Mouse (Mus musculus) stomach, embryonic 15.5 days (tissue): ENCODE measurements around the gene Snap91. TPM values are rescaled to one million over a fixed set of nuclear protein-coding genes. Genes with fewer than 3 reads are reported as not detected.

Experiments used
- ATAC-seq: fragments of 200-750 bp; cut with Nextera tagmentation; 2 replicates; pipeline ENCODE4 v1.8.0; 2017; ENCODE audit warnings: low read depth, moderate number of reproducible peaks, moderate TSS enrichment; ENCODE audit not compliant: insufficient read depth, low FRiP score
- H3K27ac ChIP-seq: fragments of 300-500 bp; sonication (generic); 2 replicates; pipeline ENCODE4 v1.5.1; 2015; ENCODE audit warnings: mild to moderate bottlenecking, inconsistent platforms
- H3K27me3 ChIP-seq: fragments of 300-500 bp; sonication (generic); replicated peaks from 2 replicates; pipeline ENCODE4 v1.6.1; 2015; ENCODE audit warnings: inconsistent platforms
- H3K36me3 ChIP-seq: fragments of 300-500 bp; sonication (generic); 2 replicates; pipeline ENCODE4 v1.6.1; 2015; ENCODE audit warnings: inconsistent platforms
- H3K4me1 ChIP-seq: fragments of 300-500 bp; sonication (generic); 2 replicates; pipeline ENCODE4 v1.6.1; 2015; ENCODE audit warnings: inconsistent platforms
- H3K4me2 ChIP-seq: fragments of 300-500 bp; sonication (generic); 2 replicates; pipeline ENCODE4 v1.6.1; 2015; ENCODE audit warnings: mild to moderate bottlenecking, inconsistent platforms
- H3K4me3 ChIP-seq: fragments of 300-500 bp; sonication (generic); replicated peaks from 2 replicates; pipeline ENCODE4 v1.5.1; 2015; ENCODE audit warnings: inconsistent platforms
- H3K9ac ChIP-seq: fragments of 300-500 bp; sonication (generic); 2 replicates; pipeline ENCODE4 v1.6.1; 2015; ENCODE audit warnings: inconsistent platforms
- H3K9me3 ChIP-seq: fragments of 300-500 bp; sonication (generic); 2 replicates; pipeline ENCODE4 v1.6.1; 2016; ENCODE audit warnings: inconsistent platforms
- WGBS: fragments of 180-500 bp; shearing (Covaris S2); methylation state at CpG from one replicate; pipeline ENCODE4 v1.1.7; 2015; 5-methylcytosine and 5-hydroxymethylcytosine counted together
- polyA plus RNA-seq: library from polyadenylated mRNA; unstranded; fragments of >200 nt; fragmentation: Nextera tagmentation; extraction: Ambion mirVana; gene quantifications from 2 replicates; pipeline ENCODE4 v1.2.1, GENCODE M21; 2015

The Snap91 gene
- polyA plus RNA-seq, 1 experiment from 2014 or later, result 4.7 TPM

GRCm38 (mm10) chr9:86738067-86738466, 142.4 kb downstream of the Snap91 start:
- Histone ChIP-seq H3K9ac (no peak overlapping the region), H3K27me3 (no peaks in the 10 kb centered on the region), H3K36me3 (no peaks in the 10 kb centered on the region), H3K9me3 (no peaks in the 10 kb centered on the region), H3K27ac (no peak overlapping the region), H3K4me2 (no peak overlapping the region), H3K4me1 (peaks cover 3% of the 10 kb centered on the region; the same call in 1 of the 2 replicates), H3K4me3 (no peak overlapping the region)
- 82% methylated on average over 1 of the region's 1 CpGs for WGBS
- ATAC-seq, result no peak

- Histone ChIP-seq H3K4me3 (no peak overlapping the region), H3K27me3 (no peaks in the 10 kb centered on the region), H3K9ac (no peak overlapping the region), H3K36me3 (no peaks in the 10 kb centered on the region), H3K27ac (no peak overlapping the region), H3K4me1 (peaks cover 2% of the 10 kb centered on the region; the same call in 1 of the 2 replicates), H3K4me2 (no peak overlapping the region), H3K9me3 (no peaks in the 10 kb centered on the region)
- 73% methylated on average over 4 of the region's 4 CpGs for WGBS
- ATAC-seq, result no peak; the same call in 1 of the 2 replicates
Measured at GRCm38 (mm10) chr9:86736991-86737390, 143.5 kb downstream of the Snap91 start.

DNA sequence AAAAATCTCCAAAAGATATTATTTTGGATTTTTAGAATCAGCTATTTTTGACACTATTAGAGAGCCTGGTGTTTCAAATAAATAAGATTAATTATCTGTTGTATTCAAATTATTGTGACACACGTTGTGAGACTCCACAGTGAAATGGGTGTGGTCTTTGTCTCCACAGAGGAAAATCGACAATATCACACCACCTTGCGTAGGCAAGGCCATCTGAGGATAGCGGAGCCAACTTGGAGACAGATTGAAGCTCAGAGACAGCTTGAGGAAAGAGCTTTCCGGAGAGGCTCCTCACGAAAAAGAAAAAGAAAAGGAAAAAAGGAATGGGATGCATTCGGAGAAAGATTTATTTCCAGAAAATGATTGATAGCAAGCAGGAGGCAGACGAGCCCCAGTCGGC, 145.7 kb downstream of the Snap91 start:
- H3K27me3 ChIP-seq, result no peaks in the 10 kb centered on the region
- H3K4me2 ChIP-seq, result no peak overlapping the region
- H3K27ac ChIP-seq, result no peak overlapping the region
- no peak overlapping the region for H3K9ac ChIP-seq
- no peak overlapping the region for H3K4me3 ChIP-seq
- WGBS, result 51% methylated on average over 9 of the region's 9 CpGs
- ATAC-seq, result no peak
- H3K36me3 ChIP-seq, result no peaks in the 10 kb centered on the region
- H3K9me3 ChIP-seq, result no peaks in the 10 kb centered on the region
- H3K4me1 ChIP-seq, result peaks cover 2% of the 10 kb centered on the region; the same call in 1 of the 2 replicates

GRCm38 (mm10) chr9:86734357-86734756, 146.1 kb downstream of the Snap91 start:
- Histone ChIP-seq H3K9ac (no peak overlapping the region), H3K36me3 (no peaks in the 10 kb centered on the region), H3K4me3 (no peak overlapping the region), H3K27me3 (no peaks in the 10 kb centered on the region), H3K9me3 (no peaks in the 10 kb centered on the region), H3K4me1 (peaks cover 2% of the 10 kb centered on the region; the same call in 1 of the 2 replicates), H3K27ac (no peak overlapping the region), H3K4me2 (no peak overlapping the region)
- no peak for ATAC-seq

DNA sequence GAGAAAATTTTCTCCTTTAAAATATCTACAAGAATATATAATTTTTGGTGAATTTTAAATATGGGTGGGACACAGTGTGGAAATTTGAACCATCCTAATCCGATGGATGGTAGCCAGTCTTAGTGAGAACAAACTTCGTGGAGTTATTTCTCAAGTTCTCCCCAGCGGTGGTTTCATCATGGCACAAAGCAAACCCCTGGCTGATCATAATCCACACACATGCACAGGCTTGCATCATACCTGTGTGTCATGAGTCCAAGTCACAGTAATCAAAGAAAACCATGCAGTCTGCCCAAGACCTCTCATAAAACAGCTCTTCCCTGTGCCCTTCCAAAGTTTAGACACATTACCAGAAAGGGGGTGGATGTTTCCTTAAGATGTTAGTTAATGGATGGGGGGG, 150.6 kb downstream of the Snap91 start:
- Histone ChIP-seq H3K9me3 (no peaks in the 10 kb centered on the region), H3K27me3 (no peaks in the 10 kb centered on the region), H3K4me2 (no peak overlapping the region), H3K9ac (no peak overlapping the region), H3K4me1 (no peaks in the 10 kb centered on the region), H3K27ac (no peak overlapping the region), H3K4me3 (no peak overlapping the region), H3K36me3 (no peaks in the 10 kb centered on the region)
- ATAC-seq, result no peak
- 83% methylated on average over 3 of the region's 3 CpGs for WGBS

- no peaks in the 10 kb centered on the region for H3K27me3 ChIP-seq
- ATAC-seq, result no peak
- H3K4me1 ChIP-seq, result no peaks in the 10 kb centered on the region
- H3K36me3 ChIP-seq, result no peaks in the 10 kb centered on the region
- no peak overlapping the region for H3K9ac ChIP-seq
- 34% methylated on average over 1 of the region's 1 CpGs for WGBS
- H3K9me3 ChIP-seq, result no peaks in the 10 kb centered on the region
- H3K4me2 ChIP-seq, result no peak overlapping the region
- H3K4me3 ChIP-seq, result no peak overlapping the region
- no peak overlapping the region for H3K27ac ChIP-seq
Measured at GRCm38 (mm10) chr9:86729084-86729483, 151.4 kb downstream of the Snap91 start.

GRCm38 (mm10) chr9:86728214-86728814, 152.1 kb downstream of the Snap91 start:
- 69% methylated on average over 10 of the region's 10 CpGs for WGBS
- no peaks in the 10 kb centered on the region for H3K9me3 ChIP-seq
- ATAC-seq, result peak; percentile 66
- no peaks in the 10 kb centered on the region for H3K27me3 ChIP-seq
- H3K4me1 ChIP-seq, result no peaks in the 10 kb centered on the region
- no peak overlapping the region for H3K4me2 ChIP-seq
- H3K9ac ChIP-seq, result no peak overlapping the region
- H3K27ac ChIP-seq, result no peak overlapping the region
- no peaks in the 10 kb centered on the region for H3K36me3 ChIP-seq
- no peak overlapping the region for H3K4me3 ChIP-seq

DNA sequence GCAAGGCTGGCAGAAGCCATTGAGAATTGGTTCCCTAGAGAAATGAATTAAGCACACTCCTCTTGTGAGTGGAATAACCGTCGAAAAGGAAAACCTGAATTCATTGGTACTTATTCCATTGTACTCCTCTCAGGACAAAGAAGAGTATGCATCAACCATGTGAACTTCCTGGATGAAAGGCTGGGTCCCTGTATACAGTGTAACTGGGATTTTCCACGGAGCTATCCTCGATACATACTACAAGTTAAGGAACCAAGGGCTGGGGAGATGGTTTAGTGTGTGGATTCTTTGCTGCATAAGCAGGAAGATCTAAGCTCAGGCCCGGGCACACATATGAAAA, 154.1 kb downstream of the Snap91 start:
- Histone ChIP-seq H3K36me3 (no peaks in the 10 kb centered on the region), H3K4me3 (no peak overlapping the region), H3K9ac (no peak overlapping the region), H3K4me1 (no peaks in the 10 kb centered on the region), H3K27ac (no peak overlapping the region), H3K9me3 (no peaks in the 10 kb centered on the region), H3K27me3 (no peaks in the 10 kb centered on the region), H3K4me2 (no peak overlapping the region)
- 87% methylated on average over 5 of the region's 5 CpGs for WGBS
- no peak for ATAC-seq

DNA sequence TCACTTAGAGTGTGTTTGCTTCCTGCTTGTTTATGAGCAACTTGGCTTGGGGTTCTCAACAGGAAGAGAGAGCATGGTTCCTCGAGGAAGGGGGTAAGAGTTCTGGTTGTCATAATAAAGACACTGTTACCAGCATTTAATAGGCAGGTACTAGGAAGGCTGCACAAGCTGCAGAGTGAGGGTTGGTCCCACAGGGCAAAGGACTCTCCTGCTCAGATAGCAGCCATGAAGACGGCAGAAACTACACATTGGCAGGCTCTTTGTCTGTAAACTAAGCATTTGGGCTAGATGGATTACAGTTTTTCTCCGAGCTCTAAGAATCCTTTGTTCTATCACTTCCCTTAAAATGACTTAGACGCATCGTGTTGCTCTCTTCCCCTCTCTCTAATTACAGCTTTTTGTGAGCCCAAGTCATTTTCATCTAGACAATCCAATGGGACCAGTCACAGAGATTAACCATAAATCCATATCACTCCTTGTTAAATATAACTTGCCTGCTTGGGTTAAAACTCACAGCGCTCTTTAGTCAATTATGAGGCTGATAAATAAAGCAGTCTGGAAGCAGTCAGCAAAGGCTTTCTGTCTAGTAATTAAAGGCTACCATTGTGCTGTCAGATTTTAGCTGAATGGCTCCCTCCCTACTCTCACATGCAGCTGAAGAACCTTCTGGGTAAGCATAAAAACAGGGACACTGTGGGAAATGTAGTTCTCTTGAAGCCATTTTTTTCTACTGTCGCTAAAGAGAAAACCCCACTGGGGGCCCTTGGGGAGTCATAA, 154.7 kb downstream of the Snap91 start:
- H3K9ac ChIP-seq, result no peak overlapping the region
- no peak overlapping the region for H3K4me2 ChIP-seq
- H3K4me3 ChIP-seq, result no peak overlapping the region
- H3K9me3 ChIP-seq, result no peaks in the 10 kb centered on the region
- H3K36me3 ChIP-seq, result no peaks in the 10 kb centered on the region
- 51% methylated on average over 7 of the region's 7 CpGs for WGBS
- H3K27ac ChIP-seq, result no peak overlapping the region
- no peaks in the 10 kb centered on the region for H3K27me3 ChIP-seq
- ATAC-seq, result no peak
- H3K4me1 ChIP-seq, result no peaks in the 10 kb centered on the region

- no peaks in the 10 kb centered on the region for H3K27me3 ChIP-seq
- H3K9ac ChIP-seq, result no peak overlapping the region
- no peak overlapping the region for H3K4me3 ChIP-seq
- no peaks in the 10 kb centered on the region for H3K4me1 ChIP-seq
- 74% methylated on average over 4 of the region's 4 CpGs for WGBS
- H3K27ac ChIP-seq, result no peak overlapping the region
- H3K36me3 ChIP-seq, result no peaks in the 10 kb centered on the region
- H3K9me3 ChIP-seq, result no peaks in the 10 kb centered on the region
- no peak for ATAC-seq
- no peak overlapping the region for H3K4me2 ChIP-seq
Measured at GRCm38 (mm10) chr9:86725066-86725465, 155.4 kb downstream of the Snap91 start.

DNA sequence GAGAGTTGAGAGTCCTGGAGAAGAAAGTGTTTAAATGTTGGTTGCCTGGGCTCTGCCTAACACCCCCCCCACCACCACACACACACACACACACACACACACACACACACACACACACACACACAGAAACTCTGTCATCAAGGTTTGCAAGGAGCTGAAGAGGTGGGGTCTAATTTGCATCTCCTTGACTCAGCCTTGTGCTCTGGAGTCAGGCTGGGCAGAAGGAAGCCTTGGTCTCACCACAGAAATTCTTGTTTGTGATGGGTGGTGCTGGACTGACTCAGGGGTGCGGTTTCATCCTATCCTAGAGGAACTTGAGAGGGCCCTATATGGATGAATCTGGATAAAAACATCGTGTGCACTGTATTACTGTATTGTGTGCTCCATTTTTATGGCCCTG, 159.7 kb downstream of the Snap91 start:
- Histone ChIP-seq H3K27ac (no peak overlapping the region), H3K9ac (no peak overlapping the region), H3K9me3 (no peaks in the 10 kb centered on the region), H3K4me1 (no peaks in the 10 kb centered on the region), H3K36me3 (no peaks in the 10 kb centered on the region), H3K4me3 (no peak overlapping the region), H3K27me3 (no peaks in the 10 kb centered on the region), H3K4me2 (no peak overlapping the region)
- WGBS, result 75% methylated on average over 2 of the region's 2 CpGs
- no peak for ATAC-seq

- no peak for ATAC-seq
- WGBS, result 83% methylated on average over 5 of the region's 5 CpGs
Measured at GRCm38 (mm10) chr9:86720227-86720626, 160.2 kb downstream of the Snap91 start.

More at GRCm38 (mm10) chr9:86720227-86720626, 160.2 kb downstream of the Snap91 start:
- no peaks in the 10 kb centered on the region for H3K36me3 ChIP-seq
- no peak overlapping the region for H3K4me3 ChIP-seq
- H3K27me3 ChIP-seq, result no peaks in the 10 kb centered on the region
- H3K27ac ChIP-seq, result no peak overlapping the region
- H3K4me1 ChIP-seq, result no peaks in the 10 kb centered on the region
- no peak overlapping the region for H3K9ac ChIP-seq
- no peak overlapping the region for H3K4me2 ChIP-seq
- no peaks in the 10 kb centered on the region for H3K9me3 ChIP-seq
